Mouse (Mus musculus) midbrain, embryonic 14.5 days (tissue): ENCODE measurements around the gene Cbarp. TPM values are rescaled to one million over a fixed set of nuclear protein-coding genes. Genes with fewer than 3 reads are reported as not detected.

Experiments
- ATAC-seq: fragments of 200-750 bp; cut with Nextera tagmentation; 2 replicates; pipeline ENCODE4 v1.8.0; 2017; ENCODE audit warnings: moderate number of reproducible peaks, moderate library complexity; ENCODE audit not compliant: low FRiP score, low TSS enrichment
- DNase-seq: peaks from one replicate; pipeline ENCODE4 v3.0.0-alpha.2; 2015
- H3K27ac ChIP-seq: fragments of 300-500 bp; sonication (generic); replicated peaks from 2 replicates; pipeline ENCODE4 v1.5.1; 2014; ENCODE audit warnings: mild to moderate bottlenecking, low read depth, low read length, moderate library complexity
- H3K27me3 ChIP-seq: fragments of 300-500 bp; sonication (generic); 2 replicates; pipeline ENCODE4 v1.6.1; 2014; ENCODE audit warnings: low read length, control low read depth, mixed read lengths; ENCODE audit not compliant: control insufficient read depth, insufficient read depth
- H3K36me3 ChIP-seq: fragments of 300-500 bp; sonication (generic); 2 replicates; pipeline ENCODE4 v1.6.1; 2014; ENCODE audit warnings: low read length, control low read depth; ENCODE audit not compliant: control insufficient read depth, insufficient read depth
- H3K4me1 ChIP-seq: fragments of 300-500 bp; sonication (generic); 2 replicates; pipeline ENCODE4 v1.6.1; 2014; ENCODE audit warnings: mild to moderate bottlenecking, antibody characterized with exemption, low read length, control low read depth; ENCODE audit not compliant: control insufficient read depth, insufficient read depth
- H3K4me2 ChIP-seq: fragments of 300-500 bp; sonication (generic); 2 replicates; pipeline ENCODE4 v1.6.1; 2014; ENCODE audit warnings: mild to moderate bottlenecking, low read length, moderate library complexity
- H3K4me3 ChIP-seq: fragments of 300-500 bp; sonication (generic); replicated peaks from 2 replicates; pipeline ENCODE4 v1.5.1; 2014; ENCODE audit warnings: low read depth, low read length
- H3K9ac ChIP-seq: fragments of 300-500 bp; sonication (generic); replicated peaks from 2 replicates; pipeline ENCODE4 v1.6.1; 2014; ENCODE audit warnings: mild to moderate bottlenecking, low read length, moderate library complexity
- H3K9me3 ChIP-seq: fragments of 300-500 bp; sonication (generic); 2 replicates; pipeline ENCODE4 v1.6.1; 2016; ENCODE audit warnings: low read length, control low read depth, mixed read lengths; ENCODE audit not compliant: control insufficient read depth
- WGBS: fragments of 180-500 bp; shearing (Covaris S2); extraction: QIAGEN DNeasy Blood & Tissue Kit; methylation state at CpG from one replicate; pipeline ENCODE4 v1.1.7; 2014; 5-methylcytosine and 5-hydroxymethylcytosine counted together
- polyA plus RNA-seq: library from polyadenylated mRNA; unstranded; fragments of >200 nt; fragmentation: Nextera tagmentation; extraction: Ambion mirVana; gene quantifications from 2 replicates; pipeline ENCODE4 v1.2.1, GENCODE M21; 2014

Cbarp gene
- polyA plus RNA-seq, 1 experiment from 2014 or later: 78.9 TPM

DNA sequence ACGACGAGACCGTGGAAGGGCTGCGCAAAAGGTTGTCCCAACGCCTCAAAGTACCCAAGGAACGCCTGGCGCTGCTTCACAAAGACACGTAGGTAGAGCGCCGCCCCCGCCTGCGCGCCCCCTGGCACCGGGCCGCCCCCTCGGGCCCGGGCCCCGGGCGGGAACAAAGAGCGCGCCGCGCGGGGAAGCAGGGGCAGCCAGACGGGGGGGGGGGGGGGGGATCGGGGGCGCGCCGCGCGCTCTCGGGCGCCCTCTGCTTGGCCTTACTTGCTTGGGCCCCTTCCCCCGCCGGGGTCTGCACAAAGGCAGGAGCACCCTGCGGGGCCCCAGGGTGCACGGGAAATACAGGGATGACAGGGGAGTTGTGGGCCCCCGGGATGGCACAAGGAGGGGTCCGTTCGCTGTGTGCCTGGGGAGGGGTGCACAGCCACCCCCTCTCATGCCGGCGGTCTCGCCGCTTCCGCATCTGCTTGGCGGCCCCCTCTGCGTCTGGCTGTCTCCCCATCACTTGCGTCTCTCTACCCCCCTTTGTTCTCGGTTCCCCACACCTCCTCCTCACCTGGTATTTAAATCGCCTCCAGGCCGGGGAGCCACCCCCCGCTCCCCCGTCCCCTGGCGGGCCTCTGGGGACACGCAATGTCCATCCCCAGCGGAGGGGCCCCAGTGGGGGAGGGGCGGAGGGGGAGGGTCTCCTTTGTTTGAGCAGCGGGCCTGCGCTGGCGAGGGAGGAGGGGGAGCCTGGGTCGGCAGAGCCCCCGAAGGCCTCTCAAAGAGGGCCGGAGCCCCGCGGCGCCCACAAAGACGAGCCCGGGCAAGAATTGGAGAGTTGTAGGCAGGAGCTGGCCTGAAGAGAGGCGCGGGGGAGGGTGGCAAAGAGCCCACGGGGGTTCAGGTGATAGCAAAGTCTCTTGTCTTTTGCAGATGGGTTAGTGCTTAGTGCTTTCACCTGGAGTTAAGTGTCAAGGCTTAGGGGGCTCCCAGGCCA is 9.9 kb upstream of the Cbarp start:
- peak overlapping the region; percentile 100 for H3K9ac ChIP-seq
- peak; percentile 89 for DNase-seq
- H3K4me3 ChIP-seq: peak overlapping the region; percentile 99
- no peaks in the 10 kb centered on the region for H3K27me3 ChIP-seq
- WGBS: under 1% methylated on average over 51 of the region's 71 CpGs
- peak; percentile 1; the same call in 1 of the 2 replicates for ATAC-seq
- peak overlapping the region; percentile 100 for H3K27ac ChIP-seq
- H3K36me3 ChIP-seq: peaks cover 52% of the 10 kb centered on the region
- H3K4me1 ChIP-seq: peaks cover 28% of the 10 kb centered on the region
- peak overlapping the region; percentile 98 for H3K4me2 ChIP-seq
- no peaks in the 10 kb centered on the region for H3K9me3 ChIP-seq

DNA sequence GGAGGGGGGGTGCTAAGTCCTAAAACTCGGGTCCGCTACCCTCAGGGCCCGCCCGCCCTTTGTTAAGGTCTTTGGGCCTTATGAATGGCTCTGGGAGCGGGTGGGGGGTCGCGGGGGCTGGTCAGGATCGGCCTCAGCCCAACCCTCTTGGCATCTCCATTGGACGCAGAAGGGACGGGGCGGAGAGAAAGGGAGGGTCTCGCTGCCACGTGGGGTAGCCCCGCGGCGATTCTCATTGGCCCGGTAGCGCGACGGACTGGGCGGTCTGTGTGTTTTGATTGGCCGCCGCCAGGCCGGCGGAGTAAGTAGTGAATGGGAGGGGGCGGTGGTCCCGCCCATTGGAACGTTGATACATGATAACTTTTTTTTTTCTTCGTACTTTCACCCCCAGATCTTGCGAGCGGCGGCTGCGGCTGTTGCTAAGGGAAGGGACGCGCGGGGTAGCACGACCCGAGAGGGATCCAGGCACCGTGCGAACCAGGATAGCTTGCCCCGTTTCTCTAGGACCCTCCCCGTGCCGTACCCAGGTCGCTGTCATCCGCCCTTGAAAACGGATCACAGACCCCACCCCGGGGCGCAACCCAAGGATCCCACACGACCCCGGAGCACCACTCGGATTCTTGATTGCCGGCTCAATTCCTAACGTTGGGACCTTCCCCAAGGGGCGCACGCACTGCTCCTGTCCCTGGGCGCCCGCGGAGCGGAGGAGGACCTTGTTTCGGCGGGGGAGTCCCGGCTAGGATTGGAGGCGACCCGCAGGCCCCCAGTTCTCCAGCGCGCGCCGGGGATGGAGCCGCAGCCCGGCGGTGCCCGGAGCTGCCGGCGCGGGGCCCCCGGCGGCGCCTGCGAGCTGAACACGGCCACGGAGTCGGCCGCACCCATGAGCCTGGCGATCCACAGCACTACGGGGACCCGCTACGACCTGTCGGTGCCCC is 8.9 kb upstream of the Cbarp start:
- Histone ChIP-seq H3K9ac (peak overlapping the region; percentile 100), H3K4me2 (peak overlapping the region; percentile 98), H3K4me1 (peaks cover 23% of the 10 kb centered on the region), H3K4me3 (peak overlapping the region; percentile 99), H3K9me3 (no peaks in the 10 kb centered on the region), H3K36me3 (peaks cover 51% of the 10 kb centered on the region), H3K27me3 (no peaks in the 10 kb centered on the region), H3K27ac (peak overlapping the region; percentile 100)
- WGBS: under 1% methylated on average over 88 of the region's 88 CpGs
- DNase-seq: peak; percentile 99
- peak; percentile 86 for ATAC-seq

DNA sequence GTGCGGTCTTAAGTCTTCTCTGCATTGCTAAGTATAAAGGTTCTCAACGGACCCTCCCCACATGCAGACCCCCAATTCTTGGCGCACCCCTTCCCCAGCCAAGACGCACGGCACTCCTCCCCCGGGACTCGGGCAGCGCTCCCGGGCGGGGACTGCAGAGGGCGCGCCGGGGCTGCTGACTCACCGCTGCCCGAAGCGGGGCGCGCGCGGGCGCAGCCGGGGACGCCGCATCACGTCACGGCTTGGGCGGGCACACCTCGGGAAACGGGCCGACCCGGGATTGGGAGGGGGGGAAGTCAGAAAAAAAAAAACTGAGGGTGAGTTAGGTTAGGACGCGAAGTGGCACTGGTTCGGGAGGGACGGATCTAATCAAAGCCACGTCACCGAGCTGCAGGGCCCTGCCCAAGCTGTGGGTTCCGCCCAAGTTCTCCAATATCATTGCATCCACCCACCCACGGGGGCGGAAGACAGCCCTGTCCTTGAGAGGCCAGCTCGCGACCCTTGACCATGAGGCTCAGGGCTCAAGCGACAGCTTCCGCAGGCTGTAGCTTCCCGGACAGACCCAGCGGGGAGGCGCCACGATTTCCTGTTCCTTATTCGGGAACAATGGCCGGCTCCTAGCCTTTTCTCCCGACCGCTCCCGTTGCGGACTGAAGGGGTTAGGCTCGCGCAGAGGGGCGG is 8.1 kb upstream of the Cbarp start:
- peaks cover 16% of the 10 kb centered on the region for H3K4me1 ChIP-seq
- peak overlapping the region; percentile 100 for H3K27ac ChIP-seq
- no peaks in the 10 kb centered on the region for H3K27me3 ChIP-seq
- H3K9me3 ChIP-seq: no peaks in the 10 kb centered on the region
- peak overlapping the region; percentile 77 for H3K4me2 ChIP-seq
- ATAC-seq (peak; percentile 36), DNase-seq (peak; percentile 97)
- WGBS: under 1% methylated on average over 57 of the region's 57 CpGs
- peak overlapping the region; percentile 99 for H3K4me3 ChIP-seq
- peaks cover 51% of the 10 kb centered on the region for H3K36me3 ChIP-seq
- peak overlapping the region; percentile 100 for H3K9ac ChIP-seq

DNA sequence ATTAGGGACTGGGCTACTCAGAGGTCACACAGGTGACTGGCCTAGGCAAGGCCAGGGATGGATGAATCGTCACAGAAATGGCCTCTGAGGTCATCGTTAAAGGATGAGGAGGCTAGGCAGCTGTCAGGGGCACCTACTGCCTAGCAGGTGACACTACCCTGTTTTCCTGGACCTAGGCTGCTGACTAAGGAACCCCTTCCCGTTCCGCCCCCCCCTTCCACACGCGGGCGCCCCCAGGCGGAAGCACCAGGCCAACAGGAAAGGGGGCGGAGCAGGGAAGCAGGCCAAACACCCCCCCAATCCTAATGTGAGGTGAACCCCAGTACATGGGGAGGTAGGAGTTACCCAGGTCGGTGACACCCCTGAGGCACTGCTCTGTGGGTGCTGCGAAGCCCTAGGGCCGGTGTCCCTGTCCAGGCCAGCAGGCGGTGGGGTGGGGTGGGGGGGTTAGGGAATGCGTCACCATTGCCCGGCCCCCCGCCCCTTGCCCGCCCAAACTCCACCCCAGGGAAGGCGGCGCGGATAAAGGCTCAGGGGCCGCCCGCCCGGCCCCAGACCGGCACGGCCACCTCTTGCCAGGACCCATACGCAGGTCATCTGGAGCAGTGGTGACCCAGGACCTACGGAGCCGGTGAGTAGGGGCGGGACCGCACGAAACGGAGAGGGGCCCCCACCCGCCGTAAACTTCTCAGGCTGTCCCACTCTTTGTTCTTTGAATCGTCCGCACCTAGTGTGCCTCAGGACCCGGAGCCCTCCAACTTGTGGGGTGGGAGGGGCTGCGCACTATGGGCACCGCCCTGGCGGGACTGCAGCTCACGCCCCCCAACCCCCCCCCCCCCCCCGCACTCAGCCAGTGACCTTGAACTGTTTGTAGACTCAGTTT is 7.3 kb upstream of the Cbarp start, which contains the start of gene Midn:
Midn (plus strand) TSS at position 554 of the 883 bp plus-strand sequence.
- H3K27ac ChIP-seq: peak within 1 kb of the TSS; percentile 100
- peaks cover 10% of the 10 kb centered on the region for H3K4me1 ChIP-seq
- H3K27me3 ChIP-seq: no peaks in the 10 kb centered on the region
- no peaks in the 10 kb centered on the region for H3K9me3 ChIP-seq
- H3K4me3 ChIP-seq: peak within 1 kb of the TSS; percentile 99
- H3K4me2 ChIP-seq: peak within 1 kb of the TSS; percentile 77
- peak within 1 kb of the TSS; percentile 100 for H3K9ac ChIP-seq
- DNase-seq (peak; percentile 77), ATAC-seq (peak; percentile 7; the same call in 1 of the 2 replicates)
- 2% methylated on average over 40 of the region's 42 CpGs for WGBS
- H3K36me3 ChIP-seq: peaks cover 48% of the 10 kb centered on the region

DNA sequence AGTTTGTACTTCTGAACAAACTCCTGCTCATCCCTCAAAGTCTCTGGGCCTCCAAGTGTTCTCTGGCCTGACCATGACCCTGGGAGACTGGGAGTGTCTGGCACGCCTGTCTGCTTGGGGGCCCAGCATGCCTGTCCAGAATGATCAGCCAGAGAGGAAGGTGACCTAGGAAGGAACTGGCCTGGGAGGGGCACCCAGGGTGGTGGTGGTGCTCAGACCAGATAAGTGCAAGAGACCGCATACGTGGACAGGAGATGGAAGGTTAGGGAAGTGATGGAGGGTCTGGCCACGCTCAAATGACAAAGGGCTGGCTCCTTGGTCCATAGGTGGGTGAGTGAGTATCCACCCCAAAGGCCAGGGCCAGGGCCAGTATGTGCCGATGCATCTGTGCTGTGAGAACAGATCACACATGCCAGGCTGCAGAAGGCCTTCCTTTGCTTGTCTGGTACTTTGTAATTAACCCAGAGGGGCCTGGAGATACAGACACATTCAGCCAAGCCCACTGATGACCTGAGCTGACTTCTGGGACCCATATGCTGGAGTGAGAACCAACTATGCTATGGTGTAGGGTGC is 6.6 kb upstream of the Cbarp start:
- WGBS: 79% methylated on average over 5 of the region's 5 CpGs

DNA sequence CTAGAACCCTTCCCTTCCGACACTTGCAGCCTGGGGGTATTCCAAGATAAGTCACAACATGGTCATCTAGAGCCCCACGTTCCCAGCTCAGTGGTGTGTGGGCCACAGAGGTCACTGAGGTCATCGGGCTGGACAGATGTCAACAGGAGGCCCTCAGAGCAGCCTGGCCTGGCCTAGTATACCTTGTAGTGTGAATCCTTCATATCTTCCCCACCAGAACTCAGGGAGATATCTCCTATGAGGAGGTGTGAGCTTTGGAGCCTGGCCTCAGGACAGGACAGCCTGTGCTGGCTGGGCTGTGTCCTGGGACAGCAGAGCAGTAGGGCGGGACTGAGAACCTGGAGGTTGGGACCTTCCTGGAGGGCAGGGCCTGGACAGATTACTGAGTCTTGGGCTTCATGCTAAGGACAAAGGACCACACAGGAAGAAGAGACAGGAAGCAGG is 6.0 kb upstream of the Cbarp start:
- ATAC-seq (no peak), DNase-seq (no peak)
- Histone ChIP-seq H3K4me2 (no peak overlapping the region), H3K36me3 (peaks cover 34% of the 10 kb centered on the region), H3K27me3 (no peaks in the 10 kb centered on the region), H3K4me3 (no peak overlapping the region), H3K9me3 (no peaks in the 10 kb centered on the region), H3K4me1 (peaks cover 6% of the 10 kb centered on the region), H3K27ac (no peak overlapping the region), H3K9ac (no peak overlapping the region)
- whole genome bisulfite sequencing: 70% methylated on average over 4 of the region's 4 CpGs

More for the DNA sequence above, 6.6 kb upstream of the Cbarp start:
- H3K9me3 ChIP-seq: no peaks in the 10 kb centered on the region
- H3K27ac ChIP-seq: peak overlapping the region; percentile 100
- H3K4me2 ChIP-seq: peak overlapping the region; percentile 77
- DNase-seq (no peak), ATAC-seq (no peak)
- H3K27me3 ChIP-seq: no peaks in the 10 kb centered on the region
- peak overlapping the region; percentile 99 for H3K4me3 ChIP-seq
- peaks cover 7% of the 10 kb centered on the region for H3K4me1 ChIP-seq
- peaks cover 40% of the 10 kb centered on the region for H3K36me3 ChIP-seq
- H3K9ac ChIP-seq: no peak overlapping the region; the same call in 1 of the 2 replicates

- Histone ChIP-seq H3K4me3 (no peak overlapping the region), H3K27me3 (no peaks in the 10 kb centered on the region), H3K27ac (no peak overlapping the region), H3K9me3 (no peaks in the 10 kb centered on the region), H3K36me3 (peaks cover 27% of the 10 kb centered on the region), H3K9ac (no peak overlapping the region), H3K4me1 (peaks cover 9% of the 10 kb centered on the region), H3K4me2 (no peak overlapping the region)
- ATAC-seq: no peak
- no peak for DNase-seq
- WGBS: 83% methylated on average over 6 of the region's 6 CpGs
These were observed 5.3 kb upstream of the Cbarp start for GRCm38 (mm10) chr10:80145896-80146295.
